Mouse (Mus musculus): ENCODE results near the gene Rtkn2.

DNA sequence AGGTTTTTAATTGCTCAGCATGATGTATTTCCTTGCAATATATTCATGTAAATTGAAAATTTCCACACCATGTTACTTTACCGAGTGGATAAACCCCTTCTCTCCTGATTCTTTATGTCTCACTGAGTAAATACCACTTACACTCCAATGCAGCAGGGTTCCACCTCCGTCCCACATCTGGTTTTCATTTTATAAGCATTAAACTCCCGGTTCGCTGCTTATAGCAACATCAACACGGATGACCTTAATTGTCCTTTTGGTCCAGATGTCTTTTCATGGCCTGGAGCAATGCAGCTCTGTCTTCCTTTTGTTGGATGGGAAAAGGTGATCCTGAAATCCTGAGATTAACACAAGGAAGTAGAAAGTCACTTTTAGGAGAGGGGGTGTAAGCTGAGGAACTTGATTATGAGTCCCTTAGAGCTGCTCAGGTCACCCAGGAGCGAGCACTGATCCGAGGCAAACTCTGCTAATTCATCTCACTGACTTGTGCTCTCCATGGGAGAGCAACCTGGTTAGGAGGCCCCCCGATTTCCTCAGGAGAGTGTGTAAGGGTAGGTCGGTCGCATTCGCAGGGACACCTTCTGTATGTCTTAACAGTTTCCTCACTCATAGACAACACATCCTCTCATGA is 8.1 kb upstream of the Rtkn2 start:
- no peak for TF ChIP-seq CTCF (IDR thresholded peaks at IDR 0.05; ENCODE audit: control insufficient read depth, insufficient read depth, insufficient replicate concordance, low read depth, low read length)
- no peak for TF ChIP-seq POLR2A (IDR thresholded peaks at IDR 0.05; ENCODE audit: control insufficient read depth, low read depth, low read length)

All from testis, adult 2 months (tissue).